Mouse (Mus musculus): ENCODE results near the gene A630095N17Rik.

A630095N17Rik gene

GRCm38 (mm10) chr1:75231664-75232152, at the start of gene A630095N17Rik:
A630095N17Rik (minus strand) TSS chr1:75232102.
- DNase-seq (ENCODE audit: low read depth, low spot score): peak; percentile 35

- DNase-seq (ENCODE audit: low read depth, low spot score): peak; percentile 55
Measured at GRCm38 (mm10) chr1:75278228-75278627, 46.3 kb upstream of the A630095N17Rik start, which contains the start of gene Resp18. Resp18 (minus strand) TSS chr1:75278415.

DNA sequence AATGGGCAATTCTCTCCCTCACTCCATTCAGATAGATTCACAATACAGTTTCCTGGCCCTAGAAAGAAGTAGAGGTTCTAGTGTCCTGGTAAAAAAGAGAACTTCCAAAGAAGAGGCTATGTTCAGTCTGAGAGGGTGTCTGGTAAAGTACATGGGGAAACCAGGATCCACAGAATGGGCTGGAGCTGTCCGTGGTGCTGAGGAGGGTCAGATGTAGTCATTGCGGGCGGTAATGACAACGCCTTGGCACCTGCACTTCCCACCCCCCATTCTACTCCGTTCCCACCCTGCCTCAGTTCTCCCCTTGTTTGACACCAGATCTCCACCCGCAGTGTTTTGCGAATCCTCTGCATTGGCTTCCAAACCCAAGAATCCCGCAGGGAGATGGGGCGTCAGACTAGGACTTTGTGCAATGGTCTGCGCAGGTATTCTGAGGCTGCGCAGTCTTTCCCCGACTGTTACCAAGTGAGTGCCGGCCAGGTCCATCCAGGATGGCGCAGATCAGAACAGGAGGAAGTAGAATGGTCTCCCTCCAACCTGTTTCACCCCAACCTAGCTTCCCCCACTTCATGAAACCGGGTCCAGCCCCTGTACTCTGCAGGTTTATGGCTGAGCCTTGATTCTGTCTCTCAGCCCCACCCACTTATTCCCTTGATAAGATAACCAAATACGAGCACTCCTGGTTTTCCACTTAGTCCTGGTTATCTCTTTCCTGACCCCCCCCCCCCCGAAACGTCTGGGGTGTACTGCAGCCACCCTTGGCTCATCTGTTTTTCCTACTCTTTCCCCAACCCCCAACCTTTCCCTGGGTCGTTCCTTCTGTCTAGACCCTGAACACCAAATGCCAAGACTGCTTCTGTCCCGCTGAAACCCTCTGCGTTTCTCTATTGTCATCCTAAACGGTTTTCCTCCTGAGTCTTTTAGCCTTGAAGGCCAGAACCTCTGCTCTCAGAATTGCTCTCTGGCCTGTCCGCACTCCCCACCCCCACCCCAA, 45.6 kb upstream of the A630095N17Rik start:
- DNase-seq (ENCODE audit: low read depth, low spot score): peak; percentile 83

DNA sequence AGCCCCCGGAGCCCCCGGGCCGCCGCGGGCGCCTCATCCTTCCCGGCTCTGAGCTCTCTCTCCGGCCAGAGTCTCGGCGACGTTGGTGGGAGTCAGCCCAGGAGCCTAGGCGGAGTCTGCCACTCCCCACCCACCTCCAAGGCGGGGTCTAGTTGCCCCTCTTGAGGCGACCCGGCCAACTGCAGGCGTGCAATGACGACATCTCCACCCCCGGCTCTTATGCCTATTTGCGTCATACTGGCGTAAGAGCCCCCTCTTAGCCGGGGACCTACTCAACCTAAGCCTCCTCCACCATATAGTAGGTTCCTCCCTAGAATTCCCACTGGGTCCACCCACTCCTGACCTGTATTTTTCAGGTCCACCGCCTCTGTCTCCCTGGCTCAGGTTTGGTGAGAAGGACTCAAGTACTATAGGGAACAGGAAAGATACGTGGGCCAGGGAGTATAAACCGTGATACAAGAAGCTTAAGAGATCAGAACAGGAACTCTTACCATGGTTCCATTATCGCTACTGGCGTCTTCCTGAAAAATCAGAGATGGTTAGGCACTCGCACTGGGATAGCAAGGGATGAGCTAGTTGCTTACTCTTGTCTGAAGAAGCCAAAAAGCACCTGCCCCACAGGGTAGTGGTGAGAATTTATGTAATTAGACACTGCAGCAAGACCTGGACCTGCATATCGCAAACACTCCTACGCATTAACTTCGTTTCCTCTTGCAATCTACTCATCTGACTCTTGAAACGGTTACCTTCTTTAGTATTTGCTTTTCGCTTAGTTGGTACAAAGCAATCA, 32.4 kb upstream of the A630095N17Rik start, which contains the start of gene Ptprn:
Gene Ptprn (minus strand): TSS at position 412 of the 790 bp plus-strand sequence.
- DNase-seq (ENCODE audit: low read depth, low spot score): peak; percentile 86

DNA sequence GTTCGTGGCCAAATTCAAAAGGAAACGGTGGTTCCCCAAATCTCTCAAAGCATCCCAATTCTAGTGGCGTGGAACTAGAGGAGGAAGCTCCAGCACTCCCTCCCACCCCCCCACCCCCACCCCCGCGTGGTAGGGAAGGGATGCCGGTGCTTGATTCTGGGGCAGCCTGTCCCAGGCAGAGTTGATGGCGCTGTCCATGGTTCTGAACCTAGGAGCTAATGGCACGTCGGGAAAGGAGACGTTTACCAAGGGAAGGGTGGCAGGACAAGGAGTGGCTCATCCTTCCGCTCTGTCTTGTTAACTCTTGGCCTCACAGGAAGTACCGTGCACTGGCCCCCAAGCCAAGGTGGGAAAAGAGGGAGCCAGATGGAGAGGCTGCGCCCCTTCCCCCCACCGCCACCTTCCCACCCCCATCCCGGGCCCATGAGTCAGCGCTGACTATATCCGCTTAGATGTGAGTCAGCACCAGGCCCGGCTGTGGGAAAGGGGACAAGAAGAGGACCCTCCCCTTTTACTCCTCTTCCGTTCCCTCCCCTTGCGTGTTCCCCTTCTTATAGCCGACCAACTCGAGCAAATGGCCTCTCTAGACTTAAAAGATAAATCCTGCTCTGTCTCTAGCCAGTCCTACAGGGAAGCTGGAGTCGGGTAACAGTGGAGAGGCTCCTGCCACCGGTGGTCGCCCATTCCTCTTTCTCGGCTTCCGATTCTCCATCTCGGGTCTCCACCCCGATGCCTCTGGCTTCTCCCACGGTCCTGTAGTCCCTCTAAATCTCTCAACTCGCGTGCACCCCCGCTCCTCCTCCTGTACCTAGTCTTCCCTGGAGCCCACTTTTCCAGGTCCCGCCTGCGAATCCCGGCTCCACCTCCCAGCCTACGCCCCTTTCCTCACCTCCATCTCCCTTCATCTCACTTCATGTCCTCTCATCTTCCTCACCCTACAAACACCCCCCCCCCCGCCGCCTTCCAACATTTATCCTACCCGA, 31.4 kb upstream of the A630095N17Rik start:
- peak; percentile 90 for DNase-seq (ENCODE audit: low read depth, low spot score)

- no peak for DNase-seq (ENCODE audit: low read depth, low spot score)
Measured at GRCm38 (mm10) chr1:75261278-75261677, 29.4 kb upstream of the A630095N17Rik start.

DNA sequence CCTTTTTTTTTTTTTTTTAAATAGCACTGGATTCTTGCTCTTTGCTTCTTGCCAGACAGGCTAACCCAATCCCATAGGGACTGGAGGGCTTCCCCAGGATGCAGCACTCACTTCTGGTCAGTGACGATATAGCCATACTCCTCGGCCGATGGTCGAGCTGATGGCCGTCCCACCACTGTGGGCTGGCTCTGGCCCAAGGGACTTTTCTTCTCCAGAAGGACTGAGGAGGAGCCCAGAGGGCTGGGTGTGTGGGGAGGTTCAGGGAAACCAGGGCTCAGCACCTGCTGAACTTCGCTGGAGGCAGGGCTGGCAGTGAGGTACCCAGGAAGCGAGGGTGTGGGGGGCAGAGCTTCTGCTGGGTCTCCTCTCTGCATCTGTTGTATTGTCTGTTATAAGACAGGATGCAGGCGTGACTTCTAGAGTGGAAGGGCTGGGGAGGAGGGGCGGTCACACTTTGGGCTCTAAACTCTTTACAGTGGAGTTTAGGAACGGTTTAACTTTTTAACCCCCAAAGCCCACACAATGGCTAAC, 23.7 kb upstream of the A630095N17Rik start:
- no peak for DNase-seq (ENCODE audit: low read depth, low spot score)

GRCm38 (mm10) chr1:75254625-75255013, 22.7 kb upstream of the A630095N17Rik start:
- DNase-seq (ENCODE audit: low read depth, low spot score): no peak

DNA sequence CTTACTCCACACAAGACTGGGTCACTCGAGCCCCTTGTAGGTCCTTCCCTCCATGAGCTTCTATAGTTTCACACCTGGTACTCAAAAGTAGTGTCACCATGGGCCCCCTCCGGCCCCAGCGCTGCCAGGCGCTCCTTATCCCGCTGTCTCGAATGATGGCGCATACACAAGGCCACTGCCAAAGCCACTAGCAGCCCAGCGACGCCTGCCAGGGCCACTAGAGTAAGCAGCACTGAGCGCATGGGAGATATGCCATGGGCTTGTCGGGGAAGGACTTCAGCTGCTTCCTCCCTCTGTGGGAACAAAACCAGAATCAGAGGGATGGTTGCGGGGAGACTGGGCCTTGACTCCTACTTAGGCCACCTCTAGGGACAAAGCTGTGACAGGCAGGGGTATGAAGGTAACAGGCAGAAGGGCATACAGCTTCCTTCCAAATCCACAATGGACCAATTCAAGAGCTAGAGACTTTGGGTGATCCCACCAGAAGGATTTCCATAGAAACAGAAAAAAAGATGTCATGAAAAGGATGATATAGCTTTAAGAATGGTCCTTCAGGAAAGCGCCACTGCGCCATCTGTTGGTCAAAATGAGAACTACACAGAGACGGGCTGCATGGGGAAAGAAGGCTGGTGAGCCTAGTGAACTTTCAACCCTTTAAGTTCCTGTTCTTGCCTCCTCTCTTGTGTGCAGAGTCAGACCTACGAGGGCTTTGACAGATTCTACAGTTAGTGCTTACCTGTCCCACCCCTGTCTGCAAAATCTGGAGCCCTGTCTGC, 22.1 kb upstream of the A630095N17Rik start:
- peak; percentile 82 for DNase-seq (ENCODE audit: low read depth, low spot score)

DNA sequence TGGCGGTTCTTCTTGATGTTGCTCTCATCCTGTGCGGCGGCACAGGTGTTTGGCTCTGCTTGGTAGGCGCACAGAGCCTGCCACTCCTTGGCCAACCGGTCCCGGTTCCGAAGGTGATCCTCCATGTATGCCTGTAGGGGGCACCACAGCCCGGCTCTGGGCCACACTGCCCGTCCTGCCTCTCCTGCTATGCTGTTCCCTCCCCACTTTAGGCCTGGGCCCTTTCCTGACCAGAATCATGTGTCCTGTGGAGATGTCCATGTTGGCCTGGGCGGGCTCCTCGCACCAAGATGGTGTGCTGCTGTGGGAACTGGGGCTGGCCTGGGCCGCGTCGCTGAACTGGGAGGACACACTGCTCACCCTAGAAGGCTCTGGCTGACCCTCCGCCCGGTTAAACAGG, 21.1 kb upstream of the A630095N17Rik start:
- DNase-seq (ENCODE audit: low read depth, low spot score): peak; percentile 61

- no peak for DNase-seq (ENCODE audit: low read depth, low spot score)
Measured at GRCm38 (mm10) chr1:75252308-75252707, 20.4 kb upstream of the A630095N17Rik start.

- peak; percentile 92 for DNase-seq (ENCODE audit: low read depth, low spot score)
Measured at GRCm38 (mm10) chr1:75251112-75251970, 19.4 kb upstream of the A630095N17Rik start.

DNA sequence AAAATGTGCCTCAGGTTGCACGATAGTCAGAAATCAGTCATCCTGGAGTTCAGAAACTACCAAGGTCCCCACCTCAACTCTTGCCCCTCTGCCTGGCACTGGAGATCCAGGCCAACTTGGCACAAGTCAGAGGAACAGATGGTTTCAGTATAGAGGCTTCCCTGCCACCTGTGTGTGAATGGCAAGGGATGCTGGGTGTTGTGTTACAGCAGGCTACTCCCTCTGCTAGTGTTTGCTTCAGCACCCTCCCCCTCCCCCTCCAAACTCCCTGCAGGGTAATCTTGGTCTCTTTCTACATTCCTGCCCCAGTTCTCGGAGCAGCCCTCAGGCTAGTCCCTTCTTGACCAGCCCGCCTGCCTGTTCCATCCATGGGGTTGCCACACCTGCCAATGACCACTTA, 18.6 kb upstream of the A630095N17Rik start:
- DNase-seq (ENCODE audit: low read depth, low spot score): peak; percentile 42

DNA sequence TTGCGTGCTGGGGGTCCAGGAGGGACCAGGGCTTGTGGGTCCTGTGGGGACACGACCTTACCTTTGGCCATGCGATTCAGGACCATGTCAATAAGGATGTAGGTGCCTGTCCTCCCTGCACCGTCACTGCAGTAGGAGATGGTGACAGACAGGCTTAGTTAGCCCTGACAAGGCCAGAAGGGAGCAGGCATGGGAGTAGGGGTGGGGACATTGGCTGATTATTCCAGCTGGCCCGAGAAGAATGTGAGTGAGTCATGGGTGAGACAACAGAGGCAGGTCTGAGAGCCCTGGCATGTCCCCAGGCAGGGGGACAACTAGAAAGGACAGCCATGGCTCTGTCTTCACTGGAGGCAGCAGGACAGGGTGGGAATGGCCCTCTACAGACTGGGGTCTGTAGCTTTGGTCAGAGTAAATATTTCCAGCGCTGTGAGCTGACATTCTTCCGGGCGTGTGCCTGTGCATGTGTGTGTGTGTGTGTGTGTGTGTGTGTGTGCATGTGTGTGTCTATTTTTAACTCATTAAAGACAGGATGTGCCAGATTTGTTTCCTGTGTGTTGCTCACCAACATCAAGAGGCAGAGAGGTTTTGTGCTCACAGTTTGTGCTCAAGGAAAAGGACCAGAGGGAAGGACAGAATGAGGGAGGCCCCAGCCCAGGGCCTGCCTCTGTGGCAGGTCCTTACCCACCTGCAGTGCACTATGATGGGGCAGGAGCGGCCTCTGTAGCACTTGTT, 16.3 kb upstream of the A630095N17Rik start:
- DNase-seq (ENCODE audit: low read depth, low spot score): no peak

- no peak for DNase-seq (ENCODE audit: low read depth, low spot score)
Measured at GRCm38 (mm10) chr1:75247071-75247930, 15.4 kb upstream of the A630095N17Rik start.

DNA sequence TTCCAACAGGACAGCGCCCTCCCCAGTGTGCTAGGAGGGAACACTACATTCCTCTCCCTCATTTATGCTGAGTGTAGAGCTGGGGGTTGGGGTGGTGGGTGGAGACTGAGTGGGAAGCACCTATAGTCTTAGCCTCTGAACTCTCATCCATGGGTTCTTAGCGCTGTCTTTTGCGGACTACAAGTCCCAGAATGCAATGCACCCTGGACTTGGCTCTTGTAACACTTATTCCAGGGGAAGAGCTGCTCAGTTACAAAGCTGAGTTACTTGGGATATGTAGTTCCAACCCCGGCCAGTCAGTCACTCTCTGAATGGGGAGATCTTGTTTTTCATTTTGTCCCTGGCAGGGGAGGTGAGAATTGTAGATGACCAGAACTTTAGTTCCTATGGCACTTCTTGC, 12.9 kb upstream of the A630095N17Rik start:
- peak; percentile 95 for DNase-seq (ENCODE audit: low read depth, low spot score)

DNA sequence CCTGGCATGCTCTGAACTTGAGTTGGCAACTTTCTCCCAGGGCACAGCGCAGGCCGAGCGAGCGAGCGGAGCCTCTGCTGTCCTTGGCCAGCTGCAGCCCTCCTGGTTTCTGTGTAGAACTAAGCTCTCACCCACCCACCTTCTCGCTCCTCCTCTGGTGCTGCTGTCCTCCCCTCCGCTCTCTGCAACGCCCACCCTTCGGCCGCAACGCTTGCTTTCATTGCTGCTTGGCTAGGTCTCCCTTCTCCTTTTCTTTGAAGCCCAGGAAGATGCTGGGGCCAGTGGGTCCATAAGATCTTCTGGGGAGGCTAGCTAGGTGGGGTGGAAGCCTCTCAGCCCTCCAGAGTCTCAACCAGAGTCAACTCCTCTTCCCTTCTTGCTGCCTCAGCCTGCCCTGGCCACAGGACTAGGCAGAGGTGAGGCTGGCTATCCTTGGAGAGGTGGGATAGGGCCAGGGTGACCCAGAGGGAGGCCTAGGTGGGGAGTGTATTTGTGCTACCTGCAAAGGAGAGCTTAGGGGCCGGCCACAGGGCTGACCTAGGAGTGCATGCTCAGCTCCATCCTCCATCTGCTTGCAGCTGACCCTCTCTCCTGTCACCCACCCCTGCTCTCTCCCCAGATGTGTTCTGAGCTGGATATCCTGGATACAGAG, 12.4 kb upstream of the A630095N17Rik start:
- DNase-seq (ENCODE audit: low read depth, low spot score): no peak
